Mouse (Mus musculus) megakaryocyte, embryonic 14.5 days (primary cell): ENCODE measurements around the gene Dgcr8.

ENCODE experiments used
- FLI1 ChIP-seq: IDR thresholded peaks from 2 replicates; pipeline ENCODE4 v1.6.1; 2012; ENCODE audit warnings: low read length, inconsistent platforms, mixed read lengths
- GATA1 ChIP-seq: IDR thresholded peaks from 3 replicates; pipeline ENCODE4 v1.6.1; 2012; ENCODE audit warnings: mixed read lengths, low read length, inconsistent platforms, borderline replicate concordance

DNA sequence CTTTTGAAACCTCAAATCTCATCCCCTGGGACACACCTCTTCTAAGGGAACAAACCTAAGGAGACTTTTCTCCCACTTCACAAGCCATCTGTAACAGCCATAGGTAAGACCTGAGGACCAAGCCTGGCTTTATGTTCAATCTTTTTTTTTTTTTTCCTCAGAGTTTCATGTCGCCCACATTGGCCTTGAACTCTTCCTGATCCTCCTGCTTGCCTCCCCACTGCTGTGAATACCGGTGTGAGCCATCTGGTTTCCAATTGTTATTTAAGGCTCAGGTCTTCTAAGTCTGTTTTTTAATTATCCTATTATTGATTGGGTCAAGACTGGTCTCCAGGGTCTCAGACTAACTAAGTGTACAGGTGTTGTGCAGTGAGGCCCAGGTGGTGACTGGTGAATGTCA, 32.4 kb upstream of the Dgcr8 start:
- TF ChIP-seq FLI1 (no peak), GATA1 (no peak)
